Mouse (Mus musculus) thymus, adult 2 months (tissue): ENCODE results near the gene Hydin.

ENCODE experiments used
- CTCF ChIP-seq: fragments of 200-500 bp; IDR thresholded peaks from 2 replicates; pipeline ENCODE4 v1.5.1; 2012; ENCODE audit warnings: mild to moderate bottlenecking, control low read depth, low read length, moderate library complexity, borderline replicate concordance; ENCODE audit not compliant: control insufficient read depth, poor library complexity, insufficient read depth; ENCODE audit errors: extremely low read depth
- POLR2A ChIP-seq: fragments of 200-500 bp; IDR thresholded peaks from 2 replicates; pipeline ENCODE4 v1.6.1; 2012; ENCODE audit warnings: mild to moderate bottlenecking, low read length, control low read depth, moderate library complexity; ENCODE audit not compliant: control insufficient read depth, poor library complexity, insufficient read depth; ENCODE audit errors: extremely low read depth

GRCm38 (mm10) chr8:110522985-110523384 is 256.2 kb downstream of the Hydin start:
- TF ChIP-seq CTCF (no peak), POLR2A (no peak)
